Mouse (Mus musculus) bone marrow, adult 2 months (tissue): ENCODE data around the gene Lancl2. TPM values are rescaled to one million over a fixed set of nuclear protein-coding genes. Genes with fewer than 3 reads are reported as not detected.

Source experiments
- H3K27ac ChIP-seq: fragments of 200-500 bp; 2 replicates; pipeline ENCODE4 v1.5.1; 2012; ENCODE audit warnings: low read depth, mild to moderate bottlenecking, control low read depth, inconsistent platforms, low read length; ENCODE audit not compliant: control insufficient read depth, poor library complexity, insufficient read depth
- H3K4me1 ChIP-seq: fragments of 200-500 bp; 2 replicates; pipeline ENCODE4 v1.6.1; 2011; ENCODE audit warnings: low read length; ENCODE audit not compliant: control insufficient read depth, insufficient read depth
- H3K4me3 ChIP-seq: fragments of 200-500 bp; replicated peaks from 2 replicates; pipeline ENCODE3; 2011; ENCODE audit warnings: mild to moderate bottlenecking, low read depth, low read length, control low read depth; ENCODE audit not compliant: control insufficient read depth
- CTCF ChIP-seq: fragments of 200-500 bp; IDR thresholded peaks from 2 replicates; pipeline ENCODE4 v1.5.1; 2011; ENCODE audit warnings: low read length, control low read depth; ENCODE audit not compliant: control insufficient read depth, insufficient read depth
- POLR2A ChIP-seq: fragments of 200-500 bp; IDR thresholded peaks from 2 replicates; pipeline ENCODE4 v1.6.1; 2011; ENCODE audit warnings: low read depth, mild to moderate bottlenecking, control low read depth, low read length, borderline replicate concordance; ENCODE audit not compliant: control insufficient read depth
- WGBS: fragments of 180-500 bp; shearing (Covaris S2); methylation state at CpG from one replicate; pipeline ENCODE4 v1.1.7; 2018; 5-methylcytosine and 5-hydroxymethylcytosine counted together
- polyA plus RNA-seq: library from polyadenylated mRNA; stranded (reverse); fragments of >200 nt; gene quantifications from 2 replicates; pipeline ENCODE4 v1.2.4, GENCODE M21; 2011; ENCODE audit warnings: low replicate concordance; ENCODE audit not compliant: missing spikeins, insufficient read depth, insufficient read length

Gene Lancl2
- polyA plus RNA-seq, 1 experiment = 6.5 TPM

- TF ChIP-seq CTCF (no peak), POLR2A (no peak)
- WGBS = 13% methylated on average over 1 of the region's 1 CpGs
- peaks cover 2% of the 10 kb centered on the region for H3K4me1 ChIP-seq
- no peak overlapping the region for H3K27ac ChIP-seq
- H3K4me3 ChIP-seq = no peak overlapping the region
Measured at GRCm38 (mm10) chr6:57706721-57707120, 4.4 kb downstream of the Lancl2 start.

DNA sequence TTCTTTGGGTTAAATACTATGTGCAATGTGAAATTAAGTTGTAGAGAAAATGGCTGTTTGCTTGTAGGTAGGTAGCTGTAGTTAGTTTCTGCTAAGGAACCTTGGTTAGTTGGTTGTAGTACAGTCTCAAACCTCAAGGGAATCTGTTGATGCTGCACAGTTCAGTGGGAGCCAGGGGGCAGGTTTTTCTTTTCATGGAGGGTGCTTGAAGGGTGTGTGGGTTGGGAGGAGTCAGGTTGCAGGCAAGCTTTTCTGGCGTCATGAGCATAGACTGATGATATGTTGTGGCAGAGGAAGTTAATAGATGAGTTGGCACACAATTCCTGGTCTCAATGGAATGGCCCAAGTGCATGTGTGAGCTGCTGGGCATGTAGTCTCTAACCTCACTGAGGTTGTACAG is 9.4 kb downstream of the Lancl2 start:
- TF ChIP-seq CTCF (no peak), POLR2A (no peak)
- no peak overlapping the region for H3K27ac ChIP-seq
- 7% methylated on average over 1 of the region's 1 CpGs for WGBS
- no peak overlapping the region for H3K4me3 ChIP-seq
- H3K4me1 ChIP-seq = peaks cover 2% of the 10 kb centered on the region

DNA sequence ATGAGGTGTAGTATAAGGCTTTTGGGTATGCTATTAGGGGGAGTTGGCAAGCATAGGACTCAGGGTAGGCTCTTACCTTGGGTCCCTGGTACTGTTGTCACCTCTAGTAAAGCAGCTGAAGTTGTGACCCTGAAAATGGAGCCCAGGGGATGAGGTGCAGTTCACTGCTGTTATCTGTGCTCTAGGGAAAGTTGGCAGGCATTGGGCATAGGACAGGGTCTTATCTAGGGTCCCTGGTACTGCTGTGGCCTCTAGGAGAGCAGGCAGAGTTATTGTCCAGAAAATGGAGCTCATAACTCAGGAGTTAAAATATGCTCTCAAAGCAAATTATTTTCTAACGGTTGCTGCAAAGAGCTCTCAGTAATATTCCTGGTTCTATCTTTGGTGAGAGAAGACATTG is 19.0 kb downstream of the Lancl2 start:
- no peaks in the 10 kb centered on the region for H3K4me1 ChIP-seq
- H3K27ac ChIP-seq = no peak overlapping the region
- TF ChIP-seq POLR2A (no peak), CTCF (no peak)
- 76% methylated on average over 1 of the region's 1 CpGs for WGBS
- no peak overlapping the region for H3K4me3 ChIP-seq

DNA sequence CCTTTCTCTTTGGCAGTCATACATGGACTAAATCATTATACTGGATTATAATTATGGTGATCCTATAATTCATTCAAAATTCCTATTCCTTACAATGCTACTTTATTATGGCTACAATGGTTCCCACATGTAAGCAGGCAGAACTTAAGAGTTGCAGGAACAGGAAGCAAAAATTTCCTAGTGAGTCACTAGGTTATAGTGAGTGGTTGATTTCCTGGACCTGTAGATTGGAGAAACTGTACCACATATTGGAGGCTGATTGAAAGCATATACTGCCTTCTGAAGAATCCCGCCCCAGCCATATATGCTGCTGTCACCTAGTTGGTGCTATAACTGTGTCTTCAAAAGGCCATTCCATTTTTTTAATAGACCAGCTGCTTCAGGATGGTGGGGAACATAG is 40.4 kb downstream of the Lancl2 start:
- 97% methylated on average over 1 of the region's 1 CpGs for WGBS

GRCm38 (mm10) chr6:57743333-57743732 is 41.0 kb downstream of the Lancl2 start:
- WGBS = 49% methylated on average over 2 of the region's 2 CpGs
- no peak overlapping the region for H3K4me3 ChIP-seq
- TF ChIP-seq POLR2A (no peak), CTCF (peak; percentile 79)
- H3K4me1 ChIP-seq = peaks cover 7% of the 10 kb centered on the region
- H3K27ac ChIP-seq = no peak overlapping the region

More for the DNA sequence above, 40.4 kb downstream of the Lancl2 start:
- no peak overlapping the region for H3K4me3 ChIP-seq
- H3K27ac ChIP-seq = no peak overlapping the region
- no peak for TF ChIP-seq POLR2A
- no peak for TF ChIP-seq CTCF
- peaks cover 7% of the 10 kb centered on the region for H3K4me1 ChIP-seq

- H3K4me1 ChIP-seq = peaks cover 7% of the 10 kb centered on the region
- no peak overlapping the region for H3K4me3 ChIP-seq
- no peak for TF ChIP-seq POLR2A
- no peak for TF ChIP-seq CTCF
- peak overlapping the region; percentile 49 for H3K27ac ChIP-seq
- WGBS = 91% methylated on average over 2 of the region's 2 CpGs
Measured at GRCm38 (mm10) chr6:57744123-57744522, 41.8 kb downstream of the Lancl2 start.

- 41% methylated on average over 4 of the region's 4 CpGs for WGBS
- Histone ChIP-seq H3K4me3 (no peak overlapping the region), H3K27ac (peak overlapping the region; percentile 49; the same call in 1 of the 2 replicates), H3K4me1 (peaks cover 7% of the 10 kb centered on the region)
- no peak for TF ChIP-seq CTCF
- TF ChIP-seq POLR2A = no peak
Measured at GRCm38 (mm10) chr6:57744974-57745747, 42.8 kb downstream of the Lancl2 start.

DNA sequence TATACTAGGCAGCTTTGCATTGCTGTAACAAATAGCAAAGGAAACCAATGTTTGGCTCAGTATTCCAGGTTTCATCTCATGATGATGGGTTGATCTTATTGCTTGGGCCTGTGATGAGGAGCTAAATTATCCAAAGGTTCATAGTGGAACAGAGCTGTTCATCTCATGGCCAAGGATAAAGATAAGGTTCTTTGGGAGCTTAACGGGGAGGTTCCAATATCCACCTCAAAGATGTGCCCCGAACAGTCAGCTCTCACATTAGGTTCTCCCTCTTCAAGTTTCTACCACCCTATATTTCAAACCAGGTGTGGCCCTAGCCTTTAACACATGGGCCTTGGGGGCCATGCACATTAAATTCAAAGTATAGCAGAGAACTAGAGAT is 43.4 kb downstream of the Lancl2 start:
- 67% methylated on average over 2 of the region's 2 CpGs for WGBS
- H3K27ac ChIP-seq = peak overlapping the region; percentile 81; the same call in 1 of the 2 replicates

More for the DNA sequence above, 43.4 kb downstream of the Lancl2 start:
- peaks cover 7% of the 10 kb centered on the region for H3K4me1 ChIP-seq
- no peak overlapping the region for H3K4me3 ChIP-seq
- TF ChIP-seq POLR2A (no peak), CTCF (no peak)
